Mouse (Mus musculus) yolk sac, embryonic 10.5 days (tissue): ENCODE data around the gene Corin.
A peak's percentile ranks its signal among the peaks of the same experiment; 100 is the strongest.

ENCODE experiments used
- DNase-seq: peaks from one replicate; pipeline ENCODE4 v3.0.0-alpha.2; 2017; ENCODE audit warnings: low spot score

Corin gene

DNA sequence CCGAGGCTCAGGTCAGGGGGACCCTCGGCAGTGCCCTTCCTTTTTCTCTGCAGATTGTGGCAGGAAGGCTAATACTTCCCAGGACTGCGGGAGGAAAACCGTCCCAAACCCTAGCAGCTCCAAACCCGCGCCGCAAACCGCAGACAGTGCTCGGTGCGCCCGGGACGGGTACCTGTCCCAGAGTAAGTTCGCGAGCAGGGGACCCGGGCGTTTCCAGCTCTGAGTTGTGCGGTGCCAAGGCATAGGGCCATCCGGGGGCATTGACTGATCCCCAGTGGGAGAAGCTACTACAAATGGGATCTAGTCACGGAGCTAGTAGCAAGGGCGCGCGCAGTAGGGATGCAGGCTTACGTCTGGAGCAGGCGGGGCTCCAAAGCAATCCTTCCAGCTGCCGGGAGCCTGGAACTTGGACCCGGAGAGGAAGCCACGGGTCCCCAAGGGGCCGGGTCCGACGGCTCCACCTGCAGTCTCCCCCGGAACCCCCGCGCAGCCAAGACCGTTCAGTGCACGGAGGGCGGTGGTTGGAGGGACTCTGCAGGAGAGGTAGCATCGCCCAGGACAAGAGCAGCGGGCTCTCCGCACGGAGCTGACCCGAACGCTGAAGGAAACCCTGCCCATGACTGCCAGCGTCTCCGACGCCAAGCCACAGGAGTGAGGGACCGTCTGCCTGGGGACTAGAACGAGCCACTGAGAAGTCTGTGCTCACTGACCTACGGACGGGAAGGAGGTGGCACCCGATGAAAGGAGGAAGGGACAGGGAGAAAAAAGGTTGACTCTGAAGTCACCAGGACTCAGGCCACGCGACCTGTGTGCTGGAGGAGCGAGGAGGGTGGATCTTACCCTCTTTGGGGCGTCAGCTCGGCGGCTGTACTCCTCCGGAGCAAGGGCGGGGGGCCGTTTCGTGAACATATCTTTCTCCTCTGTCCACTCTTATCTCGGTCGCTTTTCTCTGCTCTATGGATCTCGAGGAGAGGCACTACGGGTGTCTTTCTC is at the start of gene Corin:
Corin (minus strand) TSS at position 943 of the 993 bp plus-strand sequence.
- DNase-seq, result no peak

DNA sequence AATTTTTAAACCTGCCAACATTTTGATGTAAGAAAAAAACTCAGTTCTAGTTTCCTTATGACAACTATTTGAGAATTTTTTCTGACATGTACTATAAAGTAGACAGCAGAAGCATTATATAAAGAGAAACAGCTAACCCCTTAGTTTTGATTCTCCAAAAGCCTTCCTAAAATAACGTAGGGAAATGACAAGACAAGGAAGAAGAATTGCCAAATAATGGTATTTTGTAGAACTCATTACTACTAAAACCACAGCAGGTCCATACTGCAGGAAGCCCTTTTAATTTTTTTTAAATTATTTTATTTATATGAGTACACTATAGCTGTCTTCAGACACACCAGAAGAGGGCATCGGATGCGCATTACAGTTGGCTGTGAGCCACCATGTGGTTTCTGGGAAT is 46.9 kb upstream of the Corin start:
- no peak for DNase-seq

DNA sequence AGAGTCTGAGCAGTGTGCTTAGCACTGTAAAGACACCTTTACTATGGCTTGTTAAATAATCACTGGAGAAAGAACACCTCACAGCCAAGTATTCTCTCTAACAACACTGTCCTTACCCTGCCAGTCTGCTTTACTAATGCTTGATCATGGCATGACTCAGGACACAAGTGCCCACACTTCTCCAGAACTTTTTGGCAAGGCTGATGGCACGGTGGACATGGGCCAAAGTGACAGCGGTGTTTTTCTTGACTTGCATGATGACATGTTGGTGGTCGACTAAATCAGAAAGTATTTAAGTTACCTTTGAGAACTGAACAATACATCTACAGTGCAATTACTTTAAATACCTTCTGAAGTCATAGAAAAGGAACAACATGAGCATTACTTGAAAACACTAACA is 24.6 kb upstream of the Corin start:
- DNase-seq, result no peak

DNA sequence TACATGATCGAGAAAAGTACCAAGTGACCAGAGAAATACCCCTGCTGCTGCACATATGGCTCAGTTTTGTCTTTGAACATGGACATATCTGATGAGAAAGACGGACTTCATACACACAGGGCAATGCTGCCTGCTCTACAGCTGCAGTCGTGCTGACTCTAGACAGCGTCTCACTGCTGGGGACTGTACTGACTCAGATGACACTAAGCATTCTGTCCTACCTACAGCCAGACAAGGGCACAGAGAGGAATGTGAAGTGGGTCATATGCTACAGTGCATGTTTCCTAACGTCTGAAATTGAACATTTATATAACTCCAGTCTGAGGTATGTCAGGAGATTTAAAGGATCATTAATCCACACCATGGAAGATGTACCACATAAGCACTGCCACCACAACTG is 9.5 kb upstream of the Corin start:
- no peak for DNase-seq

DNA sequence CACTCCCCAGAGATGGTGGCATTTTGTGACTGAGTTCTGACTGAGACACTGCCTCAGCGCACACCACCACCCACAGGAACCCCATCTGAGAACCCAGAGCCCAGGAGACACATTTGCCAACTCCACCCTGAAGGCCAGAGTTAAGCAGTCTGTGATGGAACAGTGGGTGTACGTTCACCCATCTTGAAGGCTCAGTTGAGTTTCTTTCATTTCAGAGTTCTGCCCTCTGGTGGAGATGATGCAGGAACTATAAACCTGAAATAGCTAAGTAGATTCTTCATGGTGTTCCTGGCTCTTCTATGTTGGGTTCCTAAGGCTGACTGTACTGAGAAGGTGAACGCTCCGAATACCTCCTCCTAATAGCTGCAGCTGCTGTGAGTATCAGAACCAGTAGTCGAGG is 1.5 kb upstream of the Corin start:
- DNase-seq, result no peak

DNA sequence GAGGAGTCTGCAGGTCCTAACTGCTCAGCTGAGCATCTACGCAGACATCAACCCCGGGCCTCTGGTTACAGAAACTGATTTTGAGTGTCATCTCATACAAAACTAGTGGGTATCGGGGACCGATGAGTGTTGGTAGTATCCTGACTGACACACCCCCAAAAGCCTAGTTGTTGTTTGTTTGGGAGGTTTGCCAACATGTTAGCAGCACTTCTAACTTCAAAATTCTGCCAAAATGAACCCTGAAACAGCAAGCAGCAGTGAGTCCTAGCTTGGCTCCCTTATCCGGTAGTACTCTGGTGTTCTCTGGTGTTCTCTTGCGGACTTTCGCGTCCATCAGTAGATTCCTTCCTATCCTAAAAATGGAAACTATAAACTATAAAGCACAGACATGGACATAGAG is 1.5 kb downstream of the Corin start:
- DNase-seq, result no peak

DNA sequence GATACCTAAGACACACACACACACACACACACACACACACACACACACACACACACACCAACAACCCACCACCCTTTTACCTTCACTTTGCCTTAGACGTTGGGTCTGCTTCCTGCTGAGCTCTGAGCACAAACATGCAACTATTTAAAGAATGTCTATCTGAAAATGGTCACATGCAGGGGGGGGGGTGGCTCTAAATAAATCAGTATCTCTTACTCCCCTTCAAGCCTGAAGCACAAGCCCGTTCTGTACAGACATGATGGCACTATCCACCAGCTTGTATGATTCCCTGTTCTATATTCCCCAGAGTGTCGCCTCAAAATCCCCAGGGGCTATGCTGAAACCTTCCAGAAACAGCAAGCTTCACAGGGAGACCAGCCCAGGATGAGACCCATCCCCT is 2.5 kb downstream of the Corin start:
- no peak for DNase-seq

DNA sequence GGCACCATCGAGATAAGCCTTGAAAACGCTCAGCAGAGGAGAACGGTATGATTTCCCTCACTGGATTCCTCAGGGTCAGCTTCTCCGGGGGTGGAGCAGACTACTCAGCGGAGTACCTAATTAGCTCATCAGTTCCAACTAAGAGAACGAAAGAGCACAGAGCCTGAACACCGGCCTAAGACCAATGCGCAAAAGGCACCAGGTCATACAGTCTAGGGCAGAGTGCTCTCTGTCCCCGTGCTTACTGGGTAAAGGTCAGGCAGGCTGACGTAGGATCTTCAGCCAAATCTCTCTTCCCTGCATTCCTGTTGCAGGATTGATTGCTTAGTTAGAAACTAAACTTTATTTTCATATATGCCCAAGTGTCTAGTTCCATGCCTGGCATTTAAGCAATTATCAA is 6.0 kb downstream of the Corin start:
- no peak for DNase-seq

DNA sequence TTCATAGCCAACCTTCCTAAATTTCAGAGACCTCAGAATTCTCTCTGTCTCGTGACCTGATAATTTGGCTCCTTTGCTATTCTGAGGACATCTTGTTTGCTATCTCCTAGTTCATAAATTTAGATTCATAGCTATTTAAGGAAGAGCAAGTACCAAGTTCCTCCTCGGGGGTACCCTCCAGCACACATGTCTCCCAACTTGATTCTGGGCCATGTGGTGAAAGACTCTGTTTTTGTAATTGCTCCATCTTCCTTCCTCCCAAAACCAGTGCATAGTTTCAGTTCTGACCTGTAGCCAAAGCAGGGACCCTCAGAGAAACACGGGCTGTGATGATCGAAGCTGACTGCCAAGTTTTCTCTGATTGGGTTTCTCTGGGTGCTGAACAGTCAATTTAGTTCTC is 7.5 kb downstream of the Corin start:
- DNase-seq, result no peak

DNA sequence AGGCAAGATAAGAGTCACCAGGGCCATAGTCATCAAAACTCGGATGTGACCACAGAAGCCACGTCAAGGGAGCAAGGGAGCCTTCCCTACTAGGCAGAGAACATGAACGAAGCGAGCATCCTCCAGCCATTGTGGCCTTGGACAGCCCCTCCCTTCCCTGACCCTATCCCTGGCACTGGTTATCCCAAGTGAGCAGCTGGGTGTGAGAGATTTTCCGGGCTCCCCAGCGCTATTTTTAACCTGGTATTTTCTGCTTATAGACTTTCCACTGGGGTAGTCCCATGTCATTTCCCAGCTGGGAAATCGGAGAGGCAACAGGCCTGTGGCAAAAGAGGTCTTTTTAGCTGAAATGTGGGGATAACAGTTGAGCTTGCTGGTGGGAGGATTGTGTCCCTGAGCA is 10.4 kb downstream of the Corin start:
- DNase-seq, result no peak

DNA sequence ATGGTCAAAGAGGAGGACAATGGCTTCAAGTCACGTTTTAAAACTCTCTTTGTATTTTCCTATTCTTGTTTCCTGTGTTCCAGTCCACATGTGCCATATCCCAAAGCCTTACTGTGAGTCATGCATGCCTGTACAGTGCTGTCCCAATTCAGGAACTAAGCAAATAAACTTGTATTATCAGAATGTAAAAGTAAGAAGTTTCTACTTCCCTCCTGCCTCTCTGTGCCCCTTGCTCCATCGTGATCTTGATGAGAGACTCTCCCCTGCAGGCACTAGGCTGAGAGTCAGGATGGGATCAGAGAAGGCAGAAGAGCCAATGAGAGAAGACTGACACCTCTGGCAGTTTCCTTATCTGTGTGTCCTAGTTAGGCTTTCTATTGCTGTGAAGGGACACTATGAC is 13.0 kb downstream of the Corin start:
- no peak for DNase-seq

DNA sequence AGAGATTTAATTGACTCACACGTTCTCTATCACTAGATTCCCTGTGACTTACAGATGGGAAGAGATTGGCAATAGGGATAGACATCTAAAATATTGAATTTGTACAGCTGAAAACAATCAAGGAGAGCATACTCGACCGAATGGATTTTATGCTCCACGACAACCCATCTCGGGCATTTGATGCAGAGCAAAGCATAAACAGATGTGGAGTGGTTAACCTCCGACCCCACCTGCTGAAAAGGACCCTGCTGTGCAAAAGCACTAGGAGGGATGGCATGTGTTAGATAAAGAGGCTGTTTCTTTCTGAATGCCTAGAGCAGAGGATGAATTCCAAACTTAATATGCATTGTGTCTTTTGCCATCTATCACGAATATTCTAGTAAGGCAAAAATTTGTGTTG is 23.8 kb downstream of the Corin start:
- no peak for DNase-seq

DNA sequence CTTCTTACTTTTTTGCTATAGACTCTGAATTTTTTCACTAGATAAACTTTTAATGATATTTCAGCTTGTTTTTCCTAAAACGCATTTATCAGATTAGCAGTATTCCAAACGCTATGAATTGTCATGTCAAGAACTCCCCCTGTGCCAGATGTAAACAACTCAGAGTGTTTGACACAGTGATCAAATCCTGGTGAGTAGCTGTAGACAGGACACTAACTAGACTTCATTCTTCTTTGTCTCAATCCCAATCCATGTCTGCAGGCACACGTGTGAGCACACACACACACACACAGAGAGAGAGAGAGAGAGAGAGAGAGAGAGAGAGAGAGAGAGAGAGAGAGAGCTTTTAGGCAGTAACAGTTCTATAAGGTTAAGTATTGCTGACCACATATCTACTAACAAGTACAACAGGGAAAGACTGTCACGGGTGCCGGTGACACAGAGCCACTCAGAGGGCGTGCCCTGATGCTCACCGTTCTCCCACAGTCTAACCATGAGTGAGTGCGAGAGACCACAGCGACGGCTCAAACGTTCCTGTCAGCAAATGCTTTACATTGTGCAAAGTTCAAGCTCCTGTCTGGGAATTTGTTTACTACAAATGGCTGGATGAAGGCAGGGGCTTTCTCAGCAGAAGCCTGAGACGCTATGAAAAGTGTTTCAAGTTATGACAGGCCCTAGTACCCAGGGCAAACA is 31.8 kb downstream of the Corin start:
- peak; percentile 37 for DNase-seq

DNA sequence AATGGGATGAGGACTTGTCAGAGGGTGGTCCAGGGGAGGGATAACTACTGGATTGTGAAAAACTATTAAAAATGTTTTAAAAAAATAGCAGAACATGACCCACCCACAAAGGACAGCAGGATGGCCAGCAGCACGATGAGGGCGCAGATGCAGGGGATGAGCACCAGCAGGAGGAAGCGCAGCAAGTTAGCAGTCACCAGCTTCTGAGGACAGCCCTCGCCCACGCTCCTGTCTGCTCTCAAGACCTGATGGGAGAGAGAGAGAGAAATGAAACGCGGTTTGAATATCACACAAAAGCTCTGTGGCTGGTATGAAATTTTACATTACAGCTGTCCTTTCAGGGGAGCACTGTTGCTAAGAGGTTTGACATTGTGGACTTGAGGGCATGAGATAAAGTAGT is 32.5 kb downstream of the Corin start:
- DNase-seq, result no peak

DNA sequence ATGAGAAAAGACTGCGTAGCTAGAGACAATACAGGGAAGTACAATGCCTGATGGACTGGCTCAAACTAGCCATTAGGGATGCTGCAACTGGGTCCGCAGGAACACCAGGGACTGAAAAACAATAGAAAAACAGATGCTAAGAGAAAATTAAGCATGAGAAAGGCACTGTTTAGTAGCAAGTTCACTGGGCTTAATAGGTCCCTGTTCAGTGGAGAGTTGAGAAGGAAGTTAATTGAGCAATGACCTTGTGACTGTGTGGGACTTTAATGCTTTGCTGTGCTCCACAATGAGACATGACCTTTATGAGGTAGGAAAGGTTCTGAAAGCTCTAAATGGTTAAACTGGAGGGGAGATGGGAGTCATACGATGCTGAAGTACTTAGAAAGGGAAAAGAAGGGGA is 39.3 kb downstream of the Corin start:
- DNase-seq, result no peak

DNA sequence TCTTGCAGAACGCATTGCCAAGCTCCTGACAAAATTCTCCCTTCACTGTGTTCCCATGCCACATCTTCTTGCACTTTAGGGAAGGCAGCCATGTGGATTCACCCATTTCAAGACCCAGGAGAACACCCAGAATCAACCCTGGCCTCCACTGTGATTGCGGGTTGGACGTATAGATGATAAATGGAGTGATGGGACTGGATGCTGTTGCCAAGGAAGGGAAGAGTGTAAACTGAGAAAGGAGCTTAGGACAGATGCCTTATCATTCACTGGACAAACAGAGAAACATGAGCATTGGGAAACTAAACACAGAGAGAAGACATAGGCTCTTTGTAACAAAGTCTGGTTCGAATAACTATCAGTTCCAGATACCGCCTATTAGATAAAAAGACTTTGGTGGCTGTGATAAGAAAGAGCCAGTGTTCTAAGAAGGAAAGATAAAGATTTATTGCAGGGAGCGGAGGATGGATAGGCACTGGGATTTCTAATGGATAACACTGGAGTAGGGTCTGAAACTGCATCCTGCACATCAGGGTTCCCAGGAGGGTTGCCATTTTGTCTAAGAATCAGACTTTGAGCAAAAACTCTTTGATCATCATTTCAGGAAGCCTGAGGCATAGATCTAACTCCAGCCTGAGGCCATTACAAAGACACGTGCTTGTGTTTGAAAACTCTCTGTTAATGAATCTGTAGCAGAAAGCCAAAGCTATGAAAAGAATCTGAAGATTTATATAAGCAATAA is 44.7 kb downstream of the Corin start:
- DNase-seq, result no peak

DNA sequence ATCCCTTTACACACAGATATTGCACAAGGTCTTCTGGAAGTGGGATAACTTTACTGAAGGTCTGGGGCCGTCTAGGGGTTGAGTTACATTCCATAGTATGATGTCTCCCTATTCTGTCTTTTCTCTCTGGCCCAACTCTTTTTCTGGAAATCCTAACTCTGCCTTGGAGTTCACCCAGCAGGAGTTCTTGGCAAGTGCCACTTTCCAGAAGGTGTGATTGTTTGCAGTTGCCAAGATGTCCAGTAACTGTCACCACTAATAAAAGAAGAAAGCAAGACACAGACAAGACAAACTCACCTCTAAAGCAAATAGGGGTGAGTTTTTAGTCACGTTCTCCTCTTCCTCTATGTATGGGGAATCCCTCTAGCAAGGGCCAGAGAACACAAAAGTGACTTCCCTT is 50.6 kb downstream of the Corin start:
- DNase-seq, result no peak

DNA sequence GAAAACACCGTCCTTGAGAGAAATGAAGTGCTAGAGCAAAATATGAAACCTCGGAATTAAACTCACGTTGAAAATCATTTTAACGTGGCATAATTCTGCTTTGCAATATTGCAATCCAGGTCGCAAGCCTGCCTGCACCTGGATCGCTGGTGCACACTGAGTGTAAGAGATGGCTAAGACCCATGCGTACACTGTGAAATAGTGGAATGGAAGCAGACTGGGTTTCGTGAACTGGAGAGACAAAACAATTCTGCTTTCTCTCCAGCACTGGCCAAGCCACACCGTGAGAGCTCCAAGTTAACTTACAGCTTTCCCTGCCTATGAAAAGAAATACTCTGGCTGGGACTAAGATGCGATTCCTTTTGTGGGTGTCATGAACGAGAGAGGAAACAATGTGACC is 51.1 kb downstream of the Corin start:
- DNase-seq, result no peak

DNA sequence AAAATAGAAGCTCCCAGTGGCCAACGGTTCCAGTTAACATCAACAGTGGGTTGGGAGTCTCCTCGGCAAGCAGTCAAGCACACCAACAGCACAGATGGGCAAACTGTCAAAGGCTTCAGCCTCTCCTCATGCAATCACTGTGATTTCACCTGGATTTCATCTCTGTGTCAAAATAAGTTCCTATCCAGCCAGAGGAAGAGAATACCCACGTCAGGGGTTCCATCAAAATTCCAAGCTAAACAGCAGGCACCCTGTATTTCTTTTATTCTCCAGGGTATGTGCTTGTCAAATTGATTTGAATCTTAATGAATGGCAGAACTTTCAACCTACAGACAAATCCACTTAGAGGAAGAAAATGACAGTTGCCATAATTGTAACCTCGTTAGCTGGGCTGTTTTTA is 51.5 kb downstream of the Corin start:
- no peak for DNase-seq

DNA sequence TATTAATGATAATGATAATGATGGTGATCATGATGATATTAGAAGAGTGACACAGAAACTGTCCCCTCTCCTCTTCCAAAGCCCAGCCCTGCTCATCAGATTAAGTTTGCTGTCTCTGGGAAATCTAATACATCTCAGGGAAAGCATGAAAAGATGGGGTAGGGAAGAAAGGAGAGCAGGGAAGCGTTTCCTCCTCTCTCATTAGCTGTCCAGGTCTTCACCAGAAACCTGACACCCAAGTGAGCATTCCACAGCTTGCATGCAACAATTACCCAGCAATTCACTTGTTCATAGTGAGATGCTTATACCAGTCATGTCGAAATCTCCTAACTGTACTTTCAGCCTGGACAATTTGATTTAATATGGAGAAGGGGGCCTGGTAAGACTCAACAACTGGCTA is 55.4 kb downstream of the Corin start:
- DNase-seq, result no peak

DNA sequence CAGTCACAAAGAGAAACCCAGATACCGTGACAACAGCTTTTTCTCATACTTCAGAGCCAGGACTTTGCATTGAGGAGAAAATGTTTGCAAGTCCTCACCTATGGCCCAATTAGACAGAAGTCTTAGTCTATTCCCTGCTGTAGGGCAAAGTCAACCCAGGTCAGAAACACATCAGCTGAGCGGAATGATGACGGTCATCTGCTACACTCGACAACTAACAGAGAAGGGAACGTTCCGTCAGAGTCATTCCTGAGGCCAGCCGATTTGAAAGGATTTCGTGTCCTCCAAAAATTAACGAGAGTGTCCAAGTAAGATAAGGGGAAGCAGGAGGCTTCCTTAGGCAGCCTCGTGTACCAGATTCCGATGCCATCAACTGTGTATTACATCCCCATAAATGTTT is 58.2 kb downstream of the Corin start:
- no peak for DNase-seq

DNA sequence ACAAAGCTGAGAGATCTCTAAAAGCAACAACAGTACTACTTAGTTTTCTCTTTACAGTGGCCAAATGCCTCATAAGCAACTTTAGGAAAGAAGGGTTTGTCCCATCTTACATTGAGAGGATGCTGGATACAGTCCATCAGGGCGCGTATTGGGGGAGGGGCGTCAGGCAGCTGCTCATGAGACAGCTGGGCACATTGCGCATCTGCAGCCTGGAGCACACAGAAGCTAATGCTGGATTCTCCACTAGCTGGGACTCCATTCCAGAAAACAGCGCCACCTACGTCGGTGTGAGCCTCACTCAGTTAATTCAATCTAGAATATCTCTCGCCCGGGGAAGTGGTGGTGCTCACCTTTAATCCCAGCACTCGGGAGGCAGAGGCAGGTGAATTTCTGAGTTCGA is 60.3 kb downstream of the Corin start:
- DNase-seq, result no peak

DNA sequence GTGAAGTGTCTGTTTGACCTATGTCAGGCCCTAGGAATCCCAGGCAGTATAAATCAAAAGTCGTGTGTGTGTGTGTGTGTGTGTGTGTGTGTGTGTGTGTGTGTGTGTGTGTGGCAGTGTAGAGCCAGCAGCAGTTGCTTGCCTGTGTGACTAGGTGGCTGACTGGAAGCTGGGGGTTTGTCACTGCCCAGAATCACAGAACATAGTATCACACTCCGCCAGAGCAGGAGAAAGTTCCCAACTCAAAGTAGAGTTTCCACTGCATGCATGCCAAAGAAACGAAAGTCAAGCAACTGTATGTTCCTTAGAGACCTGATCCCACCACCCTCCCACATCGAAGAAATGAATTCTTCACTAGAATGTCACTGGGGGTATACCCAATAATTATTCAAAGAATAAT is 61.3 kb downstream of the Corin start:
- no peak for DNase-seq
